Mouse (Mus musculus) olfactory bulb, adult 2 months (tissue): ENCODE measurements around the gene Olfr1282.

Experiments
- CTCF ChIP-seq: fragments of 200-500 bp; IDR thresholded peaks from 2 replicates; pipeline ENCODE4 v1.5.1; 2012; ENCODE audit warnings: low read depth, mild to moderate bottlenecking, low read length, moderate library complexity; ENCODE audit not compliant: insufficient read depth
- POLR2A ChIP-seq: fragments of 200-500 bp; IDR thresholded peaks from 2 replicates; pipeline ENCODE4 v1.6.1; 2012; ENCODE audit warnings: mild to moderate bottlenecking, low read depth, low read length, moderate library complexity; ENCODE audit not compliant: insufficient read depth

DNA sequence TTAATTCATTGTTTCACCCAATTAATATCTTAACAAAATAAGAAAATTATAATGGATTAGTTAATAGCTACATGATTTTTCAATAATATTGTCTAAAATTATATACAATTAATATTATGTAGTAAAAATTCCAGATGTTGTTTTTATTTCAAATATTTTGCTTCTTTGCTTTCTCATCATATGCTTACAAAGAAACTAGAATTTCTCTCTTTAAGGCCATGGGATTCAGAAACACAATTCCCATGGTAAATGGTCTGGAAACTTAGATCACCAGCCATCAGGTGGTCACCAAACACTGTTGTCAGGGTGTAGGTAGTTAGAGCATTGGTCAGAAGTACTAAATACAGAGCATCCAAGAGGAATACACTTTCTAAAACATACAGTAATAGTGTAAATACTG lies 46.0 kb downstream of the Olfr1282 start, which contains the start of gene Olfr1278:
- TF ChIP-seq CTCF (no peak), POLR2A (no peak)
